Mouse (Mus musculus) olfactory bulb, adult 2 months (tissue): ENCODE results near the gene Tsnaxip1.

ENCODE experiments used
- CTCF ChIP-seq: fragments of 200-500 bp; IDR thresholded peaks from 2 replicates; pipeline ENCODE4 v1.5.1; 2012; ENCODE audit warnings: low read depth, mild to moderate bottlenecking, low read length, moderate library complexity; ENCODE audit not compliant: insufficient read depth
- POLR2A ChIP-seq: fragments of 200-500 bp; IDR thresholded peaks from 2 replicates; pipeline ENCODE4 v1.6.1; 2012; ENCODE audit warnings: mild to moderate bottlenecking, low read depth, low read length, moderate library complexity; ENCODE audit not compliant: insufficient read depth

- TF ChIP-seq CTCF = no peak
- no peak for TF ChIP-seq POLR2A
Measured at GRCm38 (mm10) chr8:105853178-105853577, 25.6 kb downstream of the Tsnaxip1 start, which contains the start of gene Cenpt.
